Mouse (Mus musculus) adrenal gland, adult 10 weeks (tissue): ENCODE data around the gene Gm21988. TPM values are rescaled to one million over a fixed set of nuclear protein-coding genes. Genes with fewer than 3 reads are reported as not detected.

Source experiments
- polyA plus RNA-seq: library from polyadenylated mRNA; stranded (reverse); fragments of 350-450 nt; fragmentation: Illumina TruSeq; extraction: RNeasy Lipid Tissue Mini Kit (QIAGEN cat#74804); gene quantifications from one replicate; pipeline ENCODE4 v1.2.3, GENCODE M21; 2014; ENCODE audit warnings: low read depth, low replicate concordance

The Gm21988 gene
- polyA plus RNA-seq = 1.9 TPM

GRCm38 (mm10) chr11:70239541-70240279, at the start of gene Gm21988, which contains the start of gene Rnasek:
TSS of gene Gm21988 (minus strand) at chr11:70239830.
TSS of gene Rnasek (minus strand) at chr11:70239842.

GRCm38 (mm10) chr11:70254931-70255531, 15.4 kb upstream of the Gm21988 start, which contains the start of gene Alox12:
TSS of gene Alox12 (minus strand) at chr11:70255353.

GRCm38 (mm10) chr11:70237457-70238167, 2.0 kb downstream of the Gm21988 start, which contains the start of gene 0610010K14Rik:
TSS of gene 0610010K14Rik (minus strand) at chr11:70237914.

GRCm38 (mm10) chr11:70229260-70230010, 10.2 kb downstream of the Gm21988 start, which contains the start of gene Bcl6b:
TSS of gene Bcl6b (minus strand) at chr11:70229798.

GRCm38 (mm10) chr11:70220731-70221602, 18.7 kb downstream of the Gm21988 start, which contains the start of gene Slc16a13:
TSS of gene Slc16a13 (minus strand) at chr11:70221064.

GRCm38 (mm10) chr11:70212423-70212822, 27.2 kb downstream of the Gm21988 start, which contains the start of gene Slc16a11:
TSS of gene Slc16a11 (plus strand) at chr11:70212752.

Other genes with a start within 250 kb of the Gm21988 start
- gene Gabarap, start 248.7 kb downstream of the Gm21988 start, polyA plus RNA-seq = 525 TPM
- 20.2 TPM for gene Phf23, start 244.1 kb downstream of the Gm21988 start, polyA plus RNA-seq
- 0.76 TPM for gene Dvl2, start 239.2 kb downstream of the Gm21988 start, polyA plus RNA-seq
- gene Acadvl, start 224.4 kb downstream of the Gm21988 start, polyA plus RNA-seq = 27.3 TPM
- 1.6 TPM for gene Dlg4, start 222.9 kb downstream of the Gm21988 start, polyA plus RNA-seq
- not detected for gene Asgr1, start 185.7 kb downstream of the Gm21988 start, polyA plus RNA-seq
- gene Asgr2, start 147.2 kb downstream of the Gm21988 start, polyA plus RNA-seq = not detected
- 2.5 TPM for gene Mgl2, start 109.5 kb downstream of the Gm21988 start, polyA plus RNA-seq
- gene Clec10a, start 83.6 kb downstream of the Gm21988 start, polyA plus RNA-seq = not detected
- gene Slc16a11, start 27.1 kb downstream of the Gm21988 start, polyA plus RNA-seq = not detected
- gene Slc16a13, start 18.8 kb downstream of the Gm21988 start, polyA plus RNA-seq = 2.2 TPM
- 13.0 TPM for gene Bcl6b, start 10.0 kb downstream of the Gm21988 start, polyA plus RNA-seq
- 2.4 TPM for gene 0610010K14Rik, start 1.9 kb downstream of the Gm21988 start, polyA plus RNA-seq
- gene Rnasek, start within 50 bp of the Gm21988 start, polyA plus RNA-seq = 48.7 TPM
- 0.87 TPM for gene Alox12, start 15.5 kb upstream of the Gm21988 start, polyA plus RNA-seq
- gene Alox12e, start 82.8 kb upstream of the Gm21988 start, polyA plus RNA-seq = not detected
- not detected for gene Alox15, start 112.2 kb upstream of the Gm21988 start, polyA plus RNA-seq
- gene Pelp1, start 170.2 kb upstream of the Gm21988 start, polyA plus RNA-seq = 8.9 TPM
- gene Arrb2, start 192.8 kb upstream of the Gm21988 start, polyA plus RNA-seq = 2.3 TPM
- 5.6 TPM for gene Med11, start 212.1 kb upstream of the Gm21988 start, polyA plus RNA-seq
- gene Zmynd15, start 219.6 kb upstream of the Gm21988 start, polyA plus RNA-seq = 0.35 TPM
- 10.3 TPM for gene Cxcl16, start 220.2 kb upstream of the Gm21988 start, polyA plus RNA-seq